Mouse (Mus musculus) heart, adult 18-20 months (tissue): ENCODE results near the gene Myh14. TPM values are rescaled to one million over a fixed set of nuclear protein-coding genes. Genes with fewer than 3 reads are reported as not detected.

ENCODE experiments used
- DNase-seq, 2 experiments: peaks; one replicate each; pipeline ENCODE4 v3.0.0; 2021 to 2022; ENCODE audit warnings: mixed read lengths in 1 of 2
- total RNA-seq, 2 experiments: library from RNA; stranded (reverse); gene quantifications; 2 replicates each; pipeline ENCODE4 v1.2.3; 2021

Gene Myh14
- total RNA-seq, 2 experiments from 2014 or later = 86.9 to 95.7 TPM

- DNase-seq = no peak
Observed at GRCm38 (mm10) chr7:44600691-44601262, 69.9 kb downstream of the Myh14 start.

- DNase-seq = no peak
Observed at GRCm38 (mm10) chr7:44598336-44598735, 72.3 kb downstream of the Myh14 start.

- DNase-seq = no peak
Observed at GRCm38 (mm10) chr7:44597666-44598065, 73.0 kb downstream of the Myh14 start.

GRCm38 (mm10) chr7:44596996-44597538 lies 73.6 kb downstream of the Myh14 start:
- no peak for DNase-seq

DNA sequence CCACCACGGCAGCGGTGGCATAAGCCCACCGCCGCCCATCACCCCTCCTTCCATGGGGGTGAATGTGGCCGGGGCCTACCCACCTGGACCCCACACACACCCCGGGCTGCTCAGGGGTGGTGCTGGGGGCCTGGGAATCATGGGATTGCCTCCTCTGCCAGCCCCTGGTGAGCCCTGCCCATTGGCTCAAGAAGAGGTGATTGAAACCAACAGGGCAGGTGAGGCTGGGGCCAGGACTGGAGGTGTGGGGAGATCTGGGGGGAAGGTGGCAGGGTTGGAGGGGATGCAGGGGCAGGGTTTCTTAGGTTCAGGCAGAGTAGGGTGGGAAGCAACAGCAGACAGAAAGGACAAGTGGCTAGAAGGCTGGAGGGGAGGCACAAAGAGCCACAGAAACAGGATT lies 74.6 kb downstream of the Myh14 start:
- DNase-seq = no peak

GRCm38 (mm10) chr7:44595131-44595561 lies 75.5 kb downstream of the Myh14 start:
- no peak for DNase-seq

DNA sequence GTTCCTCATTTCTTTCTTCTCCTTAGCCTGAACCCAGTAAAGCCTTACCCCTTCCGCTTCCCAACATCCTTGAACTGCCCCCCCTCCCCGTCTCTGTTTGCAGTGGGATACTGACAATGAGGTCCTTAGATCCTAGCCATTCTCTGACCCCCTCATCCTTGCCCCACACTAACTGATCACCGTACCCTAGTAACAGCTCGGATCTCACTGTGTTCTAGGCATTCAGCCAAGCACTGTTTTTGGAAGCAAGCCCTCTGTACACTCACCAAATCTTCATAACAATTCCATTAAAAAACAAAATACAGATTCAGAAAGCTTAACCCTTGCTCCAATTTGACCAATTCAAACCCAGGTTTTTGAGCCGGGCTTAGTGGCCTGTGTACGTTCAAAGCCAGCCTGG lies 76.4 kb downstream of the Myh14 start:
- DNase-seq = no peak

GRCm38 (mm10) chr7:44593775-44594174 lies 76.9 kb downstream of the Myh14 start:
- DNase-seq = peak; percentile 64 to 82

DNA sequence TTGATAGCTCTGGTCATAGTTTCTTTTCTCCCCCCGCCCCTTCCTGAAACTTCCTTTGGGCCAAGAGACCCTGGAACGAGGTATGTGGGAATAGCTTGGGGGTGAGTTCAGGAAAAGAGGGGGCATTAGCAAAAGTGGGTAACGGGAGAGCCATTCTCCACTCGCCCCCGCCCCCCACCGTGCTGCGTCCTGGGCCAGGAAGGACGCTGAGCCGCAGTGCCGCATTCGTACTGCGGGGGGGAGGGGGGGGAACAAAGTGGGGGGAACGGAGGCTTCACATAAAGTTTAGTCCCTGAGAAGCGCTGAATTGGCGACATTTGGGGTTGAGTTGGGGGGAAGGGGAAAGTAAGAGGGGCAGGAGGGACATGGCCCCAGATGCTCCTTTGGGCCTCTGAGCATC lies 77.6 kb downstream of the Myh14 start:
- DNase-seq = no peak

DNA sequence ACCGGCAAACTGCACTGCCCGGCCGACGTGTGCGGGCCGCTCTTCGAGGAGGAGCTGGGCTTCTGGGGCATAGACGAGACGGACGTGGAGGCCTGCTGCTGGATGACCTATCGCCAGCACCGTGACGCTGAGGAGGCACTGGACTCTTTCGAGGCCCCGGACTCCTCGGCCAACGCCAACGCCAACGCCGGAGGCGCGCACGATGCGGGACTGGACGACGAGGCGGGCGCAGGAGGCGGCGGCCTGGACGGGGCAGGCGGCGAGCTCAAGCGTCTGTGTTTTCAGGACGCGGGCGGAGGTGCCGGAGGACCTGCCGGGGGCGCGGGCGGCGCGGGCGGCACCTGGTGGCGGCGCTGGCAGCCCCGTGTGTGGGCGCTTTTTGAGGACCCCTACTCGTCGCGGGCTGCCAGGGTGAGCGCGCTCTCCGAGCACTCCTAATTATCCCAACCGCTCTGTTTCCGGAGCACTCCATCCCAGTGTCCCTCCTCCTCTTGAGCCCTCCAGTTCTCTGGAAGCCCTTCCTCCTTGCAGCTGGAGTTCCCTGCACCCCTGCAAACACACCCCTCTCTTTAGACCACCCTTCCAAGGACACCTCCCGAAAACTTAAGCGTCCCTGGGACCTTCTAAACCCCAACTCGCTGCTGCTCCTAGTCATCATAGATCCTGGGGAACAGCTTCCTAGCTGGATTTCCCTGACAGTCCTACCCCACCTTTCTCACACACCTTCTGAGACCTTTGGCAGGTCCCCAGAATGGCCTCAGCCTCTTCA lies 79.1 kb downstream of the Myh14 start:
- no peak for DNase-seq

- peak; percentile 73 to 90 for DNase-seq
Observed at GRCm38 (mm10) chr7:44590402-44591347, 80.0 kb downstream of the Myh14 start, which contains the start of gene Kcnc3. Gene Kcnc3 (plus strand): TSS chr7:44590664.

DNA sequence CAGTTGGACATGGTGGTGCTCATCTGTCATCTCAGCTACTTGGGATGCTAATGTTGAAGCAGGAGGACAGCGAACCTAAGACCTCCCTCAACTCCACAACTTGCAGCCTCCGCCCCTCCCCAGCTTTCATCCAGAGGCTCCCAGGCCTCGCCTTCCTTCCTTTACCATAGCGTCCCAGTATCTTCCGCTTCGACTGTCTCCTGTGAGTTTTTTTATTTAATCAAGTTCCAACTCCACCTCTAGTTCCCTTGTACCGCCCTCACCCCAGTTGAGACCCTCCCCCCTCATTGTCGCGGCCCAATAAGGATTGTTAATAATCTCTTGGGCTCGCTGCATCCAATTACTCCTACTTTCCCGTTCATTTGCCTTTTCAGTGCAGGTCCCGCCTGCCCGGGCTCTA lies 80.7 kb downstream of the Myh14 start:
- no peak for DNase-seq

- DNase-seq = peak; percentile 71 to 78
Observed at GRCm38 (mm10) chr7:44589149-44589548, 81.5 kb downstream of the Myh14 start.

- DNase-seq = no peak
Observed at GRCm38 (mm10) chr7:44588338-44588737, 82.3 kb downstream of the Myh14 start.

GRCm38 (mm10) chr7:44587676-44588075 lies 83.0 kb downstream of the Myh14 start:
- DNase-seq = no peak

DNA sequence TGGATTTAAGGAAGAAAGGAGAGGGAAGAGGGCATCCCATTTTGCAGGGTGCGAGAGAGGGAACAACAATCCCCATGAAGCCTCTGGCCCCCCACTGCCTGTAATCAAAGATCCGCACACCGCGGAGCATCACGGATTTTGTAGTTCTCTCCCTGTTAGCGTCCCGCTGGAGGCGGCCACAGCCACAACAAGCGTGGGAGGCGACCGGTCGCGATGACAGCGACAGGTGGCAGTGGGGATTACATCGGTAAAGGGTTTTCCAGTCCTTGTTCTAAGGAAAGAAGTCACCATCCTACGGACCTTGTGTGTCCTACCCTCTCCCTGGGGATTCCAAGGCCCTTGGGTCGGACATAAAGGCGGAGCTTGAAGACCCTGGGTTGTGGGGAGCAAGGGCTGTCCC lies 83.7 kb downstream of the Myh14 start:
- peak; percentile 33 to 49 for DNase-seq

GRCm38 (mm10) chr7:44586518-44586917 lies 84.1 kb downstream of the Myh14 start:
- no peak for DNase-seq

DNA sequence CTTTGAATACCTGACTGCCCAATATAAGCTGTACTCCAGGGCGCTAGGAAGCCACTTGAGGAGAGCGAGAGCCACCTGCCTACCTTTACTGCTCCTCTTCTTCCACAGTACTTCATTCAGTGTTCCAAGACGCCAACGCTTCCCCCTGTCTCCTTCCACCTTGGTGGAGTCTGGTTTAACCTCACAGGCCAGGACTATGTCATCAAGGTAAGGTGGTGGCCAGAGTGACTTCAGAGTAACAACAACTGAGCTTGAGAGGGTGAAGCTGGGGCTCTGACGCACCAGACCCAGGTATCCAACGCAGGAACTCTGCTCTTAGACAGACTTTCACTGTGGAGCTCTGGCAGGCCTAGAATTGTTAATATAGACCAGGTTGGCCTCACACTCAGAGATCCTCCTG lies 85.0 kb downstream of the Myh14 start:
- no peak for DNase-seq

DNA sequence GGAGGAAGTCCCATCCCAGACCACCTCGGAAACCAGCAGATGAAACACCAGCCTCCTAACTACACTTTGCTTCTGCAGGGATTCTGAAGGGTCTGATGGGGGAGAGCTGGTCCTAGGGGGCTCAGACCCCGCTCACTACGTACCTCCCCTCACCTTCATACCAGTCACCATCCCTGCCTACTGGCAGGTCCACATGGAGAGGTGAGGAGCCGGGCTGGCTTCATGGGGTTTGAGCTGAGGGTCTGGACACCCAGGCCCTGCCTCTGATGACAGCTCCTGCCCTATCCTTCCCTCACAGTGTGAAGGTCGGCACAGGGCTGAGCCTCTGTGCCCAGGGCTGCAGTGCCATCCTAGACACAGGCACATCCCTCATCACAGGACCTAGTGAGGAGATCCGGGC lies 85.7 kb downstream of the Myh14 start:
- DNase-seq = no peak

GRCm38 (mm10) chr7:44584265-44584804 lies 86.3 kb downstream of the Myh14 start:
- no peak for DNase-seq

DNA sequence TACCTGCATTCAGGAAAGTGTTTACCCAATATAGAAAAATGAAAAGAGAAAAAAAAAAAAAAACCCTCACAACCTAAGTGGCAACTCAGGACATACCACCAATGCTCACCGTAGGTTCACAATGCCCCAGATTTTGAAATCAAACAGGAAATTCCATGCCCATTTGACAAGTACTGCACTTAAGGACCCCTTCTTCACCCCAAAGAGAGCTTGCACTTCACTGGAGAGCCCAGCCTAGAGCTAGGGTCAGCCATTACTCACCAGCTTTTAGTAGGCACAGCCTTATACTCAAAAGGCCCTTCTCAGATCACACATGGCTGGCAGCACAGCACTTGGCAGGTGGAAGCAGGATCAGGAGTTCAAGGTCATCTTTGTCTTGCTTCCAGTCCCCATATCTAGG lies 87.5 kb downstream of the Myh14 start:
- no peak for DNase-seq

- no peak for DNase-seq
Observed at GRCm38 (mm10) chr7:44582709-44583108, 87.9 kb downstream of the Myh14 start.
